Mouse (Mus musculus) CH12.LX (cell line): ENCODE data around the gene Ptpn11. TPM values are rescaled to one million over a fixed set of nuclear protein-coding genes. Genes with fewer than 3 reads are reported as not detected.

Experiments used
- DNase-seq: peaks from one replicate; pipeline ENCODE4 v3.0.0-alpha.2; 2013; ENCODE audit errors: extremely low read depth
- H3K27ac ChIP-seq: 2 replicates; pipeline ENCODE4 v1.5.1; 2012; ENCODE audit warnings: low read depth, mild to moderate bottlenecking, control low read depth, moderate library complexity; ENCODE audit not compliant: insufficient read depth
- H3K27me3 ChIP-seq: replicated peaks from 2 replicates; pipeline ENCODE3; 2012; ENCODE audit warnings: inconsistent platforms
- H3K36me3 ChIP-seq, 2 experiments: replicated peaks in 1 of 2; 2 replicates each; pipeline versions ENCODE3 to v1.6.1; 2012; ENCODE audit warnings: inconsistent platforms in 1 of 2, low read length in 1 of 2, mild to moderate bottlenecking in 1 of 2, mixed read lengths in 1 of 2, moderate library complexity in 1 of 2; ENCODE audit not compliant: control insufficient read depth in 1 of 2, insufficient read depth in 1 of 2
- H3K4me1 ChIP-seq, 2 experiments: 2 replicates each; pipeline ENCODE4 v1.6.1; 2012; ENCODE audit warnings: inconsistent platforms in 1 of 2, moderate library complexity in 1 of 2; ENCODE audit not compliant: insufficient read depth in 2 of 2, control insufficient read depth in 1 of 2
- H3K4me2 ChIP-seq: 2 replicates; pipeline ENCODE4 v1.6.1; 2012; ENCODE audit warnings: low read depth, mild to moderate bottlenecking, control low read depth; ENCODE audit not compliant: poor library complexity, insufficient read depth, severe bottlenecking
- H3K4me3 ChIP-seq, 3 experiments: fragments of 150-350 bp in 1 of 3; sonication (generic) in 1 of 3; replicated peaks in 1 of 3; 2 replicates each; pipeline versions ENCODE3 to v1.5.1; 2011 to 2012; ENCODE audit warnings: low read depth in 2 of 3, low read length in 2 of 3, mild to moderate bottlenecking in 2 of 3, moderate library complexity in 2 of 3, control low read depth in 1 of 3, improper control_type of control experiment in 1 of 3, inconsistent platforms in 1 of 3, mixed read lengths in 1 of 3; ENCODE audit not compliant: poor library complexity in 1 of 3
- H3K79me2 ChIP-seq: replicated peaks from 2 replicates; pipeline ENCODE4 v1.6.1; 2012; ENCODE audit warnings: mild to moderate bottlenecking, moderate library complexity; ENCODE audit not compliant: control insufficient read depth, poor library complexity, insufficient read depth, severe bottlenecking; ENCODE audit errors: extremely low read depth
- H3K9ac ChIP-seq: 2 replicates; pipeline ENCODE4 v1.6.1; 2012; ENCODE audit warnings: low read depth, mild to moderate bottlenecking, control low read depth, moderate library complexity; ENCODE audit not compliant: insufficient read depth
- H3K9me3 ChIP-seq: replicated peaks from 2 replicates; pipeline ENCODE3; 2012; ENCODE audit warnings: low read length, inconsistent platforms, mixed read lengths
- E2F4 ChIP-seq: IDR thresholded peaks from 2 replicates; pipeline ENCODE4 v1.6.1; 2011; ENCODE audit warnings: low read depth, low read length, improper control_type of control experiment; ENCODE audit not compliant: insufficient replicate concordance
- ETS1 ChIP-seq: conservative IDR thresholded peaks from 2 replicates; pipeline ENCODE4 v1.6.1; 2012; ENCODE audit warnings: low read depth, mild to moderate bottlenecking, inconsistent platforms, low read length, improper control_type of control experiment, moderate library complexity
- GABPA ChIP-seq: IDR thresholded peaks from 2 replicates; pipeline ENCODE4 v1.6.1; 2012; ENCODE audit warnings: low read depth, low read length, improper control_type of control experiment, inconsistent platforms; ENCODE audit not compliant: insufficient replicate concordance
- MAFK ChIP-seq: IDR thresholded peaks from 2 replicates; pipeline ENCODE4 v1.6.1; 2011; ENCODE audit warnings: low read length, improper control_type of control experiment; ENCODE audit not compliant: insufficient replicate concordance
- MAZ ChIP-seq: IDR thresholded peaks from 2 replicates; pipeline ENCODE4 v1.6.1; 2012; ENCODE audit warnings: low read depth, mild to moderate bottlenecking, inconsistent platforms, low read length, improper control_type of control experiment, moderate library complexity
- MEF2A ChIP-seq: IDR thresholded peaks from 2 replicates; pipeline ENCODE4 v1.6.1; 2014; ENCODE audit warnings: low read depth, mild to moderate bottlenecking, inconsistent platforms, low read length, improper control_type of control experiment, borderline replicate concordance
- MXI1 ChIP-seq: IDR thresholded peaks from 2 replicates; pipeline ENCODE4 v1.6.1; 2011; ENCODE audit warnings: mild to moderate bottlenecking, low read depth, low read length, improper control_type of control experiment
- MYC ChIP-seq: IDR thresholded peaks from 2 replicates; pipeline ENCODE4 v1.6.1; 2011; ENCODE audit warnings: low read depth, mild to moderate bottlenecking, improper control_type of control experiment, low read length
- NRF1 ChIP-seq: IDR thresholded peaks from 2 replicates; pipeline ENCODE4 v1.6.1; 2014; ENCODE audit warnings: low read depth, mild to moderate bottlenecking, inconsistent platforms, low read length, improper control_type of control experiment, moderate library complexity
- PAX5 ChIP-seq: IDR thresholded peaks from 2 replicates; pipeline ENCODE4 v1.6.1; 2012; ENCODE audit warnings: low read length, inconsistent platforms, mixed read lengths
- POLR2AphosphoS2 ChIP-seq: IDR thresholded peaks from 2 replicates; pipeline ENCODE4 v1.6.1; 2011; ENCODE audit warnings: low read depth, low read length, improper control_type of control experiment
- RAD21 ChIP-seq: IDR thresholded peaks from 2 replicates; pipeline ENCODE4 v1.6.1; 2011; ENCODE audit warnings: low read depth, mild to moderate bottlenecking, low read length, improper control_type of control experiment, moderate library complexity
- RCOR1 ChIP-seq: conservative IDR thresholded peaks from 2 replicates; pipeline ENCODE4 v1.6.1; 2012; ENCODE audit warnings: low read depth, mild to moderate bottlenecking, inconsistent platforms, low read length, improper control_type of control experiment
- TCF12 ChIP-seq: IDR thresholded peaks from 2 replicates; pipeline ENCODE4 v1.6.1; 2014; ENCODE audit warnings: low read depth, mild to moderate bottlenecking, inconsistent platforms, low read length, improper control_type of control experiment
- UBTF ChIP-seq: IDR thresholded peaks from 2 replicates; pipeline ENCODE4 v1.6.1; 2012; ENCODE audit warnings: low read depth, mild to moderate bottlenecking, inconsistent platforms, low read length, improper control_type of control experiment, moderate library complexity
- ZC3H11A ChIP-seq: IDR thresholded peaks from 2 replicates; pipeline ENCODE4 v1.6.1; 2012; ENCODE audit warnings: low read depth, mild to moderate bottlenecking, inconsistent platforms, low read length, improper control_type of control experiment
- ZKSCAN1 ChIP-seq: IDR thresholded peaks from 2 replicates; pipeline ENCODE4 v1.6.1; 2012; ENCODE audit warnings: low read depth, inconsistent platforms, low read length, improper control_type of control experiment, borderline replicate concordance
- ZMIZ1 ChIP-seq: IDR thresholded peaks from 2 replicates; pipeline ENCODE4 v1.6.1; 2012; ENCODE audit warnings: low read depth, mild to moderate bottlenecking, inconsistent platforms, low read length, improper control_type of control experiment
- ZNF384 ChIP-seq: IDR thresholded peaks from 2 replicates; pipeline ENCODE4 v1.6.1; 2012; ENCODE audit warnings: low read depth, low read length, improper control_type of control experiment, inconsistent platforms
- dilution Hi-C: fragments of 300-500 bp; cut with MboI; formaldehyde crosslinking; loops from 2 replicates; pipeline ENCODE4 v1.14.3; 2020; ENCODE audit warnings: low sequenced_read_pairs; ENCODE audit not compliant: extremely low pct_unique_long_range_greater_than_20kb, extremely low pct_ligation_motif_present
- in situ Hi-C: fragments of 300-500 bp; cut with MboI; formaldehyde crosslinking; loops from 3 replicates; pipeline ENCODE4 v1.14.3; 2019; ENCODE audit warnings: low sequenced_read_pairs, low pct_ligation_motif_present, low pct_unique_long_range_greater_than_20kb, mixed read lengths
- polyA plus RNA-seq: library from polyadenylated mRNA; unstranded; fragments of >175 nt; gene quantifications from 2 replicates; pipeline ENCODE4 v1.2.1, GENCODE M21; 2012; ENCODE audit warnings: low read depth; ENCODE audit not compliant: insufficient read length
- total RNA-seq, 2 experiments: library from RNA; depleted of rRNA; stranded (reverse); fragments of 300-350 nt in 1 of 2; fragments of >200 nt in 1 of 2; gene quantifications; 2 replicates each; pipeline ENCODE4 v1.2.3; 2012 to 2014

The Ptpn11 gene
- total and polyA plus RNA-seq, 3 experiments, result 33.2 to 62.8 (median 44.6) TPM

- H3K9me3 ChIP-seq, result no peaks in the 10 kb centered on the region
- H3K4me2 ChIP-seq, result no peak overlapping the region
- H3K27ac ChIP-seq, result no peak overlapping the region
- in situ Hi-C loops (no loop called here), dilution Hi-C loops (no loop called here)
- peaks cover 0 to 6% of the 10 kb centered on the region in 2 experiments for H3K36me3 ChIP-seq
- no peaks in the 10 kb centered on the region for H3K27me3 ChIP-seq
- peaks cover 2% of the 10 kb centered on the region; the same call in 1 of the 2 replicates for H3K79me2 ChIP-seq
- no peak for DNase-seq
- no peak overlapping the region for H3K4me3 ChIP-seq
- peaks cover 0 to 5% of the 10 kb centered on the region in 2 experiments; a peak in 1 of 4 replicates for H3K4me1 ChIP-seq
- H3K9ac ChIP-seq, result no peak overlapping the region
- TF ChIP-seq GABPA, result no peak
- TF ChIP-seq UBTF, result no peak
- TF ChIP-seq RAD21, result no peak
- TF ChIP-seq RCOR1, result no peak
- no peak for TF ChIP-seq ETS1
- TF ChIP-seq MEF2A, result no peak
- TF ChIP-seq E2F4, result no peak
- TF ChIP-seq NRF1, result no peak
- no peak for TF ChIP-seq ZKSCAN1
- no peak for TF ChIP-seq MYC
- no peak for TF ChIP-seq MAZ
- TF ChIP-seq ZNF384, result no peak
- TF ChIP-seq TCF12, result no peak
- TF ChIP-seq ZC3H11A, result no peak
- no peak for TF ChIP-seq PAX5
- TF ChIP-seq ZMIZ1, result no peak
- no peak for TF ChIP-seq POLR2AphosphoS2
- no peak for TF ChIP-seq MXI1
- no peak for TF ChIP-seq MAFK
These were observed 48.6 kb upstream of the Ptpn11 start for GRCm38 (mm10) chr5:121239846-121240245.

- no peaks in the 10 kb centered on the region for H3K9me3 ChIP-seq
- dilution Hi-C loops (no loop called here), in situ Hi-C loops (no loop called here)
- peaks cover 2% of the 10 kb centered on the region; the same call in 1 of the 2 replicates for H3K79me2 ChIP-seq
- H3K4me1 ChIP-seq, result peaks cover 0 to 5% of the 10 kb centered on the region in 2 experiments; a peak in 1 of 4 replicates
- TF ChIP-seq MAZ, result no peak
- DNase-seq, result no peak
- no peak overlapping the region for H3K4me2 ChIP-seq
- no peaks in the 10 kb centered on the region for H3K27me3 ChIP-seq
- peaks cover 0 to 5% of the 10 kb centered on the region in 2 experiments for H3K36me3 ChIP-seq
- H3K4me3 ChIP-seq, result no peak overlapping the region
- no peak overlapping the region for H3K27ac ChIP-seq
- H3K9ac ChIP-seq, result no peak overlapping the region
These were observed 47.0 kb upstream of the Ptpn11 start for GRCm38 (mm10) chr5:121238208-121238607.
